Mouse (Mus musculus) ES-Bruce4 (cell line): ENCODE results near the gene Trcg1.

Source experiments
- CTCF ChIP-seq: IDR thresholded peaks from one replicate; pipeline ENCODE4 v1.8.1; 2011; ENCODE audit warnings: low read depth, low read length
- EP300 ChIP-seq: IDR thresholded peaks from 2 replicates; pipeline ENCODE4 v1.6.1; 2011; ENCODE audit warnings: low read depth, low read length; ENCODE audit not compliant: insufficient read depth
- POLR2A ChIP-seq: IDR thresholded peaks from one replicate; pipeline ENCODE4 v1.8.1; 2011; ENCODE audit warnings: low read length; ENCODE audit not compliant: insufficient read depth

GRCm38 (mm10) chr9:57225780-57226627, 10.4 kb upstream of the Trcg1 start:
- TF ChIP-seq CTCF (no peak), POLR2A (no peak), EP300 (no peak)
